Mouse (Mus musculus): ENCODE data around the gene Psmc3. TPM values are rescaled to one million over a fixed set of nuclear protein-coding genes. Genes with fewer than 3 reads are reported as not detected.
"Not testable (repeated sequence)": the region's sequence is repeated elsewhere in the genome, so short reads cannot be mapped to it uniquely, and the experiment has no call there.

The Psmc3 gene
- 361 TPM in 2 replicates for polyA plus RNA-seq (2016; fragmentation: Nextera tagmentation; extraction: Ambion mirVana)

DNA sequence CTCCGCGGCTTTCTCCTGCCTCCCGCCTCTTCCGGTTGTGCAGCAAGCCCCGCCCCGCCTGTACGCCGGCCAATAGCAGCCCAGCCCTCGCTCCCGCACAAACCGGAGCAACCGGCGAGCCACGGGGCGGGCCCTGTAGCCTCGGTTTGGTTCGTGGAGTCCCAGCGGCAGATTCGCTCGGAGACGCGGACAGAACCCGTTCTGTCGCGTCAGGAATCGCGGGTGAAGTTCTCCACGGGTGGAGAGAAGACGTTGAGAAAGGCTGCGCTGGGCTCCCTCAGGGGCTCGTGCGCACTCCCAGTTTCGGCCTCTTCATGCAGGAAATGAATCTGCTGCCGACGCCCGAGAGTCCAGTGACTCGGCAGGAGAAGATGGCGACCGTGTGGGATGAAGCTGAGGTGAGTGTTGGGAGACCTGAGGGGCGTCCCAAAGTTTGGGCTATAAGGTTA is at the start of gene Psmc3:
TSS of gene Psmc3 (plus strand) at position 76 of the 449 bp plus-strand sequence.
- no peaks in the 10 kb centered on the region for H3K9me3 ChIP-seq
- under 1% methylated on average over 40 of the region's 40 CpGs for WGBS
- DNase-seq (ENCODE audit: extremely low spot score, low spot score), result peak; percentile 95
- peaks cover 46% of the 10 kb centered on the region for H3K36me3 ChIP-seq (replicated peaks)
- H3K4me3 ChIP-seq, result peak within 1 kb of the TSS; percentile 95
- H3K27me3 ChIP-seq (ENCODE audit: poor library complexity, severe bottlenecking), result no peaks in the 10 kb centered on the region
- H3K27ac ChIP-seq, result peak within 1 kb of the TSS; percentile 97
- H3K4me1 ChIP-seq, result peaks cover 19% of the 10 kb centered on the region

DNA sequence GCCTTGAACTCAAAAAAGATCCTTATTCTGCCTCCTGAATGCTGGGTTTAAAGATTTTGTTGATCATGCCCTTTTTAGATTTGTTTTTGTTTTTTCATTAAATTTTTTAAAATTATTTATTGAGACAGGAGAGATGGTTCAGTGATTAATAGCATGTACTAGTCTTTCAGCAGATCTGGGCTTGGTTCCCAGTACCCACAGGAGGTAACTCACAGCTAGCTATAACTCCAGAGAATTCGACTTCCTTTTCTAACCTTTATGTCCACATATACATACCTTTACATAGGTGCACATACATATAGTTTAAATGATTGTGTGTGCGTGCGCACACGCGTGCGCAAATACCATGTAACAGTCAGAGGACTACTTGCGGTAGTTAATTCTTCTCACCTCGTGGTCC is 45.3 kb upstream of the Psmc3 start:
- no peaks in the 10 kb centered on the region for H3K27me3 ChIP-seq (ENCODE audit: poor library complexity, severe bottlenecking)
- 97% methylated on average over 8 of the region's 8 CpGs for WGBS
- no peaks in the 10 kb centered on the region for H3K9me3 ChIP-seq
- no peaks in the 10 kb centered on the region for H3K4me1 ChIP-seq
- DNase-seq (ENCODE audit: extremely low spot score, low spot score), result no peak
- peaks cover 99% of the 10 kb centered on the region for H3K36me3 ChIP-seq (replicated peaks)
- no peak overlapping the region for H3K27ac ChIP-seq
- H3K4me3 ChIP-seq, result no peak overlapping the region

DNA sequence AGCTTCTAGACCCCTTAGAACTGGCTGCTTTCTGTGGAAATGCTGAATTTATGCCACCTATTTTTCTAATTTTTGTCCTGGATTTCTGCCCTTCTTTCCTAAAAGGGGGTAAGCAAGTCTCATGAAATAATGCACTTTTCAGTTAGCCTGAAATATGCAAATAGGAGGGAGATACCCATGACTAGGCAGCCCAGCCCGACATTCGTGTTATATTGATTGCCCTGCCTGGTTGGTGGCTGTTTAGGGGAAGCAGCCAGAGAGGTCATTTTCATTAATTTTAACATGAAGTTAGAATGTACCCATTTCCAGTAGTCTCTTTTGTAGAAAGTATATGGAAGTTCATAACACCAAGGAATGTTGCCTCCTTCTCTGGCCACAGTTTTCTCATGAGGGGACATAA is 39.9 kb upstream of the Psmc3 start:
- no peak overlapping the region for H3K4me3 ChIP-seq
- 91% methylated on average over 2 of the region's 2 CpGs for WGBS
- H3K4me1 ChIP-seq, result peaks cover 13% of the 10 kb centered on the region; the same call in 1 of the 2 replicates
- DNase-seq (ENCODE audit: extremely low spot score, low spot score), result no peak
- no peaks in the 10 kb centered on the region for H3K9me3 ChIP-seq
- no peak overlapping the region for H3K27ac ChIP-seq
- H3K27me3 ChIP-seq (ENCODE audit: poor library complexity, severe bottlenecking), result no peaks in the 10 kb centered on the region
- H3K36me3 ChIP-seq (replicated peaks), result peaks cover 94% of the 10 kb centered on the region

DNA sequence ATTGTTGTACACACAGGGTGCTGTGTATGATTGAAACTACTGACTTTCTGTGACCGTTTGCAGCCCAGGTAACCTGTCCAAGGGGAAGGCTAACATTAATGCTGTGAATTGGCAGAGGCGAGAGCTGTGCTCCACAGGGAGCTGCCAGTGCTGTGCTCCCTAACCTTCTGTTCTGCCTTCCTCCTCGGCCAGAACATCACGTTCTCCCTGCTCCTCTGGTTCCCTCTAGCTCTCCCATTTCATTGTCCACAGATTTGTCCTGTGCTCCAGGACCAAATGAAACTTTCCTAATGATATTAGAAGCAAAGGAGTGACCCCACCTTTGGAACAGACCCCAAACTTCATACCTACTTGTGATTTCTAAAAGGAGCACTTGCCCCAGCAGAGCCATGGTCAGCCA is 38.4 kb upstream of the Psmc3 start:
- H3K27ac ChIP-seq, result no peak overlapping the region
- H3K27me3 ChIP-seq (ENCODE audit: poor library complexity, severe bottlenecking), result no peaks in the 10 kb centered on the region
- peaks cover 92% of the 10 kb centered on the region for H3K36me3 ChIP-seq (replicated peaks)
- H3K4me3 ChIP-seq, result no peak overlapping the region
- H3K4me1 ChIP-seq, result peaks cover 13% of the 10 kb centered on the region; the same call in 1 of the 2 replicates
- 90% methylated on average over 4 of the region's 4 CpGs for WGBS
- no peaks in the 10 kb centered on the region for H3K9me3 ChIP-seq
- DNase-seq (ENCODE audit: extremely low spot score, low spot score), result no peak

DNA sequence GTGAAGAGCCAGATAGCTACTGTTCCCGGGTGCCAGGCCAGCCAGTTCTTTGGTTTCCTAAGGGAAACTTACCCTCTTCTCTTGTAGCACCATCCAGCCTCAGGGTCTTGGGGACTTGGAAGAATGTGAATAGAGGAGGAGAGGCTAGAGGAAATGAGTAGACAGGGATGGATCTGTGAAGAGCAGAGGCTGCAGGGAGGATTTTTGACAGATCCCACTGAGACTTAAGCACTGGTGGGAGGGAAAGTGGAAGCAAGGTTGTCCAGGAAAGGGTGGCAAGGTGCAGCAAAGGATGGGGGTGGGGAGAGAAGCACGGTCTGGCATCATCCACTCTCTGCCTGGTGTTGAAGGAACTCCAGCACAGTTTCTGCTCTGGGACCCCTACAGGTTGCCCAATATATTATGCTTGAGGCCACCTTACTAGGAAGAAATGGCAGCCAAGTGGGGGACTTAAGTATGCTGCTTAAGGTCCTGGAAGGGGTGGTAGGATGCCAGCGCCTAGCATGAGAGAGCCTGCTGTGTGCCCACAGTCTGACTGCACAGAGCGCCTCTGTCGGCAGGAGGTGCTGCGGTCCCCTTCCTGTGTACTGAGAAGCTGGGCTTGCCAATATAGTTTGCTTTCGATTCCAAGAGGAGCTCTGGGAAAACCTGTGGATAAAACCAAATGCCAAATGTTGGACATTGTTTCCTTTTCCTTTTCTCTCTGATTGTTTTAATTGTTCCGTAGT is 35.6 kb upstream of the Psmc3 start:
- H3K27me3 ChIP-seq (ENCODE audit: poor library complexity, severe bottlenecking), result no peaks in the 10 kb centered on the region
- no peaks in the 10 kb centered on the region for H3K9me3 ChIP-seq
- 87% methylated on average over 8 of the region's 8 CpGs for WGBS
- no peak overlapping the region for H3K27ac ChIP-seq
- DNase-seq (ENCODE audit: extremely low spot score, low spot score), result no peak
- H3K4me1 ChIP-seq, result peaks cover 13% of the 10 kb centered on the region; the same call in 1 of the 2 replicates
- H3K4me3 ChIP-seq, result no peak overlapping the region
- peaks cover 83% of the 10 kb centered on the region for H3K36me3 ChIP-seq (replicated peaks)

DNA sequence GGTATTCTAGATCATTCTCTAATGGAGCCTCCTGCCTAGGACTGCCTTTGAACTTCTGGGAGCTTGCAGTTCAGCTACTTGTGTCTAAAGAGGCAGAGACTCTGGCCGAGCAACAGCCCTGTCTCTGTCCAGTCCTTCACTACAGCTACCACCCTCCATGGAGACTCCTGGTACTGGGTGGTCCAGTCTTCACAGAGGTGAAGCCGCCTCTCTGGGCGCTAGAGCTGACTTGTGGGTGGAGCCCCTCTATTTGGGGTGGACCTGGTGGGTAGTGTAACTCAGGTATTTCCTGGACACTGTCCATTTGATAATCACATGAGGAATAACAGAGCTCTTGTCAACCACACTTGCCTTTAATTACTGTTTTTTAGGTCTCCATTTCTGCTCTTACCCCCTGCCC is 33.9 kb upstream of the Psmc3 start:
- Histone ChIP-seq H3K4me3 (no peak overlapping the region), H3K9me3 (no peaks in the 10 kb centered on the region), H3K36me3 (replicated peaks) (peaks cover 70% of the 10 kb centered on the region), H3K27ac (no peak overlapping the region), H3K4me1 (peaks cover 13% of the 10 kb centered on the region; the same call in 1 of the 2 replicates), H3K27me3 (ENCODE audit: poor library complexity, severe bottlenecking) (no peaks in the 10 kb centered on the region)
- 95% methylated on average over 3 of the region's 3 CpGs for WGBS
- DNase-seq (ENCODE audit: extremely low spot score, low spot score), result no peak

DNA sequence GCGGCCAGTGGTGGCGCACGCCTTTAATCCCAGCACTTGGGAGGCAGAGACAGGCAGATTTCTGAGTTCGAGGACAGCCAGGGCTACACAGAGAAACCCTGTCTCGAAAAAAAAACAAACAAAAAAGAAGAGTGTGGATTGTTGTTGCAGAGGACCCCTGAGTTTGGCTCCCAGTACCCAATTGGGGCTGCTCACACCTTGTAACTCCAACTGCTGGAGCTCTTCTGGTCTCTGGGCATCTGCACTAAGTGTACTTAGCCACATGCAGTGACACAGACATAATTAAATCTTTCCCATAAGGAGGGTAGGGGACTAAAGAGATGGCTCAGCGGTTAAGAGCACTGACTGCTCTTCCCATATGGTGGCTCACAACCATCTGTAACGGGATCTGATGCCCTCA is 31.5 kb upstream of the Psmc3 start:
- not testable (repeated sequence) for H3K4me3 ChIP-seq; H3K27me3 ChIP-seq (ENCODE audit: poor library complexity, severe bottlenecking); H3K27ac ChIP-seq; H3K4me1 ChIP-seq; H3K9me3 ChIP-seq; DNase-seq (ENCODE audit: extremely low spot score, low spot score)
- peaks cover 48% of the 10 kb centered on the region for H3K36me3 ChIP-seq (replicated peaks)
- WGBS, result 96% methylated on average over 7 of the region's 7 CpGs

DNA sequence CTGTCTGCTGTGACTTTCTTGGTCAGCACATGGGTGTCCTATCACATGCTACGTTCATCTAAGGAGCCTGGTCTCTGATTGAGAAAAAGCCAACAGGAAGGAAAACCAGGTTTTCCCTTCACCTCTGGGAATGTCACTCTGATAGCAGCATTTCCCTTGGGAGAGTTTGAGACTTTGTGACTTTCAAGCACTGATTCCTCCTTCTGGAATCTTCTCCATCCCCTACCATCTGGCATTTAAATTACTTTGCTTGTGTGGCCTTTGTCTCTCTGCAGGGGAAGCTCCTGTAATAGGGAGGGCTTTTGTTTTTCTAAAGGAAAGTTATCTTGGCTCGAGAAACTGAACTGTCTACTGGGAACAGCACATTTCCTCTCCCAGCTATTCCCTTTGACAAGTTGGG is 30.7 kb upstream of the Psmc3 start:
- no peaks in the 10 kb centered on the region for H3K27me3 ChIP-seq (ENCODE audit: poor library complexity, severe bottlenecking)
- H3K4me1 ChIP-seq, result no peaks in the 10 kb centered on the region
- no peak overlapping the region for H3K4me3 ChIP-seq
- H3K36me3 ChIP-seq (replicated peaks), result peaks cover 40% of the 10 kb centered on the region
- H3K9me3 ChIP-seq, result no peaks in the 10 kb centered on the region
- DNase-seq (ENCODE audit: extremely low spot score, low spot score), result no peak
- no peak overlapping the region for H3K27ac ChIP-seq
- WGBS, result 78% methylated on average over 2 of the region's 2 CpGs

DNA sequence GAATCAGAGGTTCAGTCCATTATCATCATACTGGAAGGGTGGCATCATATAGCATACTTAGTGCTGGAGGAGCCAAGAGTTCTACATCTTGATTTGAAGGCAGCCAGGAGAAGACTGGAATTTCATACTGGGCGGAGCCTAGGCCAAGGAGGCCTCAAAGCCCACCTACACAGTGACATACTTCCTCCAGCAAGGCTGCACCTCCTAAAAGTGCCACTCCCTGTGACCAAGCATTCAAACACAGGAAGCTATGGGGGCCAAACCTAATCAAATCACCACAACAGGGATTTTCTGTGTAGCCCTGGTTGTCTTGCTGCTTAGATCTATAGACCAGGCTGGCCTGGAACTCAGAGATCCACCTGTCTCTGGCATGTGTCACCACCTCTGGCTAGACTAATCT is 29.9 kb upstream of the Psmc3 start:
- H3K4me3 ChIP-seq, result no peak overlapping the region
- H3K36me3 ChIP-seq (replicated peaks), result peaks cover 35% of the 10 kb centered on the region

DNA sequence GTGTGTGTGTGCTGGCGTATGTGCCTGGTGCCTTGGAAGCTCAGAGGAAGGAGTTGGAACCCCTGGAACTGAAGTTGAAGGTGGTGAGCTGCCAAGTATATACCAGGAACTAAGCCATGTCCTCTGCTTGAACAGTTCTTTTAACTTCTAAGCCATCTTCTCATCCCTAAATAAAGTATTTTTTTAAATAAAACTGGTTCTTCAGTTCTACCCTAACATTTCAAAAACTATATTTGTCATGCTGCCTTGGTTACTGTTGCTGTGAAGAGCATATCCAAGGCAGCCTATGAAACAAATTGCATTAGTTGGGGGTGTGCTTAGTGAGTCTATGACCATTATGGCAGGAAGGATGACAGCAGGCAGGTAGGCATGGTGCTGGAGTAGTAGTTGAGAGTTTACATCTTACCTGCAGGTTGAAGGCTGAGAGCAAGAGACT is 28.7 kb upstream of the Psmc3 start:
- H3K36me3 ChIP-seq (replicated peaks), result peaks cover 25% of the 10 kb centered on the region

More for the DNA sequence above, 29.9 kb upstream of the Psmc3 start:
- H3K4me1 ChIP-seq, result no peaks in the 10 kb centered on the region
- no peak overlapping the region for H3K27ac ChIP-seq
- DNase-seq (ENCODE audit: extremely low spot score, low spot score), result no peak
- no peaks in the 10 kb centered on the region for H3K9me3 ChIP-seq
- H3K27me3 ChIP-seq (ENCODE audit: poor library complexity, severe bottlenecking), result no peaks in the 10 kb centered on the region
- 90% methylated on average over 1 of the region's 1 CpGs for WGBS

DNA sequence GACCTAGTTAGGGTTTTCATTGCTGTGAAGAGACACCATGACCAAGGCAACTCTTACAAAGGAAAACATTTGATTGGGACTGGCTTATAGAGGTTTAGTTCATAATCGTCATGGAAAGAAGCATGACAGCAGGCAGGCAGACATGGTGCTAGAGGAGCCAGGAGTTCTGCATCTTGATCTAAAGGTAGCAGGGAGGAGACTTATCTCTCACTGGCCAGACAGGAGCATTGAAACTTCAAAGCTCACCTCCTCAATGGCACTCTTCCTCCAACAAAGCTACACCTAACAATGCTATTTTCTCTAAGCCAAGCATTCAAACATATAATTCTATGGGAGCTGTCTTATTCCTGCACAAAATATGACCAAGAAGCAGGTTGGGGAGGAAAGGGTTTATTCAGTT is 27.3 kb upstream of the Psmc3 start:
- H3K4me3 ChIP-seq, result no peak overlapping the region
- peaks cover 12% of the 10 kb centered on the region for H3K36me3 ChIP-seq (replicated peaks)
- WGBS, result 77% methylated on average over 1 of the region's 1 CpGs
- H3K27me3 ChIP-seq (ENCODE audit: poor library complexity, severe bottlenecking), result no peaks in the 10 kb centered on the region
- no peaks in the 10 kb centered on the region for H3K9me3 ChIP-seq
- no peak overlapping the region for H3K27ac ChIP-seq
- no peaks in the 10 kb centered on the region for H3K4me1 ChIP-seq
- DNase-seq (ENCODE audit: extremely low spot score, low spot score), result no peak

More for the DNA sequence above, 28.7 kb upstream of the Psmc3 start:
- Histone ChIP-seq H3K4me1 (no peaks in the 10 kb centered on the region), H3K27ac (no peak overlapping the region), H3K27me3 (ENCODE audit: poor library complexity, severe bottlenecking) (no peaks in the 10 kb centered on the region), H3K4me3 (no peak overlapping the region), H3K9me3 (no peaks in the 10 kb centered on the region)
- WGBS, result 95% methylated on average over 1 of the region's 1 CpGs
- no peak for DNase-seq (ENCODE audit: extremely low spot score, low spot score)

DNA sequence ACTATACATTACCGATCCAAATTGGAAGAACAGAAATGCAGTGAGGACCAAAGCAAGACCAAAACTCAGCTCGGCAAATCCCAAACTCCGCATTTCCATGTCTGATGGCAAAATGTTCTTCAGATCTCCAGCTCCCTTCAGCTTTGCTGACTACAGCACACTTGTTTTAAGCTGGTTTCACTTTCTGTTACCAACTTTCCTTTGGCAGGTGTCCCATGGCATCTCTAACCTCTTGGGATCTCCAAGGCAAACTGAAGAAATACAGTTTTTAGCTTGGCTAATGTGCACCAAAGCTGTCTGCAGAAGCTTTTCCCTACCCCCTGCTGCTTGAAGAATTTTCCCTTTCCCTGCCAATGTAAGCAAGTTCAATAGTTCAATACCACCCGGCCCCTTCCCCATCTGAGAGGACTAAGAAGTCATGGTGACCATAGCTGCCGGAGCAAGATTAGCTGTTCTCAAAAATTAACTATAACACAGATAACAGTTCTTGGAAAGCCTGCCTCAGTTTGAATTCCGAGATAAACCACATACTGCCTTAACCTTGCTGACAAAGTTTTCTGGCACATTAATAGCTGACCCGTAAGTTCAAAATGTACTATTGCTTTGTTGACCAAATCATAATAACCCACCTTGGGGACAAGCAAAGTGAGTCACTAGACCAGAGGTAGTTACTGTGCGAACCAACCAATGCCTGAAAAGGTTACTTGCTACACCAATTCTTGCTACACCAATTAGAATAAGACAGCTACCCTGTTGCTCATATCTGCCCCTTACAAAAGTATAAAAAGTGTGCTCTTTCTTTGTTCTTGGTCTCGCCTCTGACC is 26.2 kb upstream of the Psmc3 start:
- Histone ChIP-seq H3K27me3 (ENCODE audit: poor library complexity, severe bottlenecking) (no peaks in the 10 kb centered on the region), H3K4me1 (no peaks in the 10 kb centered on the region), H3K27ac (no peak overlapping the region), H3K36me3 (replicated peaks) (peaks cover 6% of the 10 kb centered on the region; the same call in 1 of the 2 replicates), H3K9me3 (no peaks in the 10 kb centered on the region), H3K4me3 (no peak overlapping the region)
- DNase-seq (ENCODE audit: extremely low spot score, low spot score), result no peak
- WGBS, result 88% methylated on average over 9 of the region's 9 CpGs

DNA sequence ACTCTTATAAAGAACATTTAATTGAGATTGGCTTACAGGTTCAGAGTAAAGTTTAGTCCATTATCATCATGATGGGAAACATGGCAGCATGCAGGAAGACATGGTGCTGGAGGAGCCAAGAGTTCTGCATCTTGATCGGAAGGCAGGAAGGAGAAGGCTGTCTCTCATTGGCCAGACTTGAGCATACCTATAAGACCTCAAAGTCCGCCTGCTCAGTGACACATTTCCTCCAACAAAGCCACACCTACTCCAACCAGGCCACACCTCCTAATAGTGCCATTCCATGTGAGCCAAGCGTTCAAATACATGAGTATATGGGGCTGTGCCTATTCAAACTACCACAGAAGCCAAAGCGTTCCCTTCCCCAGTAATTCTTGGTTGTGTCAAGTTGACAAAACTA is 22.6 kb upstream of the Psmc3 start:
- no peak overlapping the region for H3K27ac ChIP-seq

More for the DNA sequence above, 22.6 kb upstream of the Psmc3 start:
- Histone ChIP-seq H3K9me3 (no peaks in the 10 kb centered on the region), H3K4me1 (0 out of 2 replicates have a peak, but pooled peaks cover 5% of the 10 kb centered on the region), H3K36me3 (replicated peaks) (no peaks in the 10 kb centered on the region), H3K4me3 (no peak overlapping the region), H3K27me3 (ENCODE audit: poor library complexity, severe bottlenecking) (no peaks in the 10 kb centered on the region)
- DNase-seq (ENCODE audit: extremely low spot score, low spot score), result no peak
- WGBS, result 84% methylated on average over 4 of the region's 4 CpGs

Measured in forebrain, embryonic 10.5 days (tissue).